Mouse (Mus musculus) ES-Bruce4 (cell line): ENCODE results near the gene Lpar3.

Source experiments
- CTCF ChIP-seq: IDR thresholded peaks from one replicate; pipeline ENCODE4 v1.8.1; 2011; ENCODE audit warnings: low read depth, low read length
- EP300 ChIP-seq: IDR thresholded peaks from 2 replicates; pipeline ENCODE4 v1.6.1; 2011; ENCODE audit warnings: low read depth, low read length; ENCODE audit not compliant: insufficient read depth

- TF ChIP-seq EP300, result no peak
- no peak for TF ChIP-seq CTCF
These were observed 4.2 kb upstream of the Lpar3 start for GRCm38 (mm10) chr3:146216561-146216960.
